Mouse (Mus musculus) liver, adult 2 months (tissue): ENCODE measurements around the gene Nat8f5.
"Not testable (repeated sequence)": the region's sequence is repeated elsewhere in the genome, so short reads cannot be mapped to it uniquely, and the experiment has no call there.

Source experiments
- CTCF ChIP-seq: fragments of 200-500 bp; IDR thresholded peaks from 2 replicates; pipeline ENCODE4 v1.5.1; 2011; ENCODE audit warnings: low read depth, low read length, control low read depth
- POLR2A ChIP-seq: fragments of 200-500 bp; IDR thresholded peaks from 2 replicates; pipeline ENCODE4 v1.6.1; 2011; ENCODE audit warnings: low read length, control low read depth; ENCODE audit not compliant: insufficient read depth; ENCODE audit errors: extremely low read depth

- TF ChIP-seq CTCF, POLR2A: not testable (repeated sequence)
Measured at GRCm38 (mm10) chr6:85810942-85811537, 9.7 kb downstream of the Nat8f5 start.
